Mouse (Mus musculus): Measurements from ENCODE around the gene Tmem131l.
A peak's percentile ranks its signal among the peaks of the same experiment; 100 is the strongest.

- TF ChIP-seq POLR2A (IDR thresholded peaks at IDR 0.05; ENCODE audit: borderline replicate concordance, control insufficient read depth, low read depth, low read length): 0 out of 2 replicates have a peak, but pooled peaks have one; percentile 20
- TF ChIP-seq CTCF (IDR thresholded peaks at IDR 0.05; ENCODE audit: control insufficient read depth, insufficient read depth, low read length): peak; percentile 56; the same call in 1 of the 2 replicates
Observed at GRCm38 (mm10) chr3:83895811-83896210, 144.2 kb downstream of the Tmem131l start.
